Mouse (Mus musculus): ENCODE data around the gene Ubac1. TPM values are rescaled to one million over a fixed set of nuclear protein-coding genes. Genes with fewer than 3 reads are reported as not detected.

Ubac1 gene
- total RNA-seq, 2 experiments from 2014 or later = 53.9 to 58.0 TPM

DNA sequence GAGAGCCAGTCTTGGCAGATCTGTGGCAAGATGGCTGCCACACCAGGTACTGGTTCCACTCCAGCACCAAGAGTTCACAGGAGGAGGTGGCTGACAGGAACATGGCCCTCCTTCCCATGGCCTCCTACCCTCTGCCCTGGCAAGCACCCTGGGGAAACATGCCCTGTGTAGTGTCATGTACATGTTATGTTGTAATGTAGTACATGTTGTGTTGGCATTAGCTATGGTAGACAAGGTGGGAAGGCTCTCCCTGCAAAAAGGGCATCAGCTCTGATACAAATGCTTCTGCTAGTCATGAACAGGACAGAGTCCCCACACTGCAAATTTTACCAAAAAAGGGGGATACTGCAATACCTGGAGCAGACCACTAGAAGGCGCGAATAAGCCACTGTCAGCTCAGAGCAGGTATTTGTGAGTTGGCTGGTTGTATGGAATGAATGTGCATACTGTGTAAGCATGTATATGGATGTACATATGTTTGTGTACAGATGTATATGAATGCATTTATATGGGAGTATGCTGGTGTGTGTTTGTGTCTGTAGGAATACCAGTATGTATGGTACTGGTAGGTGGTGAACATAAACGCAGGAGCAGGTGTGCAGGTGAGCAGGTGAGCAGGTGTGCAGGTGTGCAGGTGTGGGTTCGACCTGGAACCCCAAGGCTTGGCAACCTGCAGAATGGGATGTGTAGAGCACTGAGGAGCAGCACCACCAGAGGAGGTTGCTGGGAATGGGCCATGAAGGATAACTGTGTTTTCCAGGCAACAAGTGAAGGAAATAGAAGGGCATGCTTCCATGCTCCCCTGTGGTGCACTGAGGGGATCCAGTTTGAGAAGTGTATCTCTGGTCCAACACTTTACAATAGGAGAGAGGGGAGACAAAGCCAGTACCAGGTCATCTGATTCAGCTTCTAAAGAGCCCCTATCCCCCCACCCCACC lies 2.9 kb upstream of the Ubac1 start:
- peak in 1 of 2 experiments; percentile 66 for DNase-seq (ENCODE audit: low spot score in 2 of 2)

DNA sequence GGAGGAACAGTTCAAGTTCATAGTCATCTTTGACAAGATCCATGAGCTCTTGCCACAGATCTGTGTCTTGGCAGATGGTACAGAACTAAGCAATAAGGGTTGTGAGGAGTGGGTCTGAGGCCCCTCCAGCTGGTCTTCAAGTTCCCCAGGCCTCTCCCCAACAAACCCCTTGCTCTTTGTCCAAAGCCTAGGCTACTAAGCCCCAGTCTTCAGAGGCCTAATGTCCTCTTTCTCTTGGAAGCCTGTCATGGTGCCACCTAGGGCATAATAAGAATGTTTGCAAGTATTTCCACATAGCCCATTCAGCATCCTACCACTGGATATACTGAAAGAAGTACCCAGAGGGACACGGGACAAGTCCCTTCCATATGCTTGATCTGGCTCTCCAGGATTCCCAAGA lies 1.1 kb upstream of the Ubac1 start:
- no peak for DNase-seq (ENCODE audit: low spot score in 2 of 2)

DNA sequence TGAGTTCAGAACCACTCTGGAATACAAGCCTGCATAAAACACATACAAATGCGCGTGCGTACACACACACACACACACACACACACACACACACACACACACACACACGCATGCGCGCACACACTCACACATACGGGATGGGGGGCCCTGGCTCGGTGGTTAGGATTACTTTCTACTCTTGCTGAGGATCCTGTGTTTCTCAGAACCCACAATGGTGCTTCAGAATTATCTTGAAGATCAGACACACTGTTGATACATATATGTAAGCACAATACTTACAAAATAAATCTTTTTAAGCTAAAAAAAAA lies 665 bp upstream of the Ubac1 start:
- no peak for DNase-seq (ENCODE audit: low spot score in 2 of 2)

DNA sequence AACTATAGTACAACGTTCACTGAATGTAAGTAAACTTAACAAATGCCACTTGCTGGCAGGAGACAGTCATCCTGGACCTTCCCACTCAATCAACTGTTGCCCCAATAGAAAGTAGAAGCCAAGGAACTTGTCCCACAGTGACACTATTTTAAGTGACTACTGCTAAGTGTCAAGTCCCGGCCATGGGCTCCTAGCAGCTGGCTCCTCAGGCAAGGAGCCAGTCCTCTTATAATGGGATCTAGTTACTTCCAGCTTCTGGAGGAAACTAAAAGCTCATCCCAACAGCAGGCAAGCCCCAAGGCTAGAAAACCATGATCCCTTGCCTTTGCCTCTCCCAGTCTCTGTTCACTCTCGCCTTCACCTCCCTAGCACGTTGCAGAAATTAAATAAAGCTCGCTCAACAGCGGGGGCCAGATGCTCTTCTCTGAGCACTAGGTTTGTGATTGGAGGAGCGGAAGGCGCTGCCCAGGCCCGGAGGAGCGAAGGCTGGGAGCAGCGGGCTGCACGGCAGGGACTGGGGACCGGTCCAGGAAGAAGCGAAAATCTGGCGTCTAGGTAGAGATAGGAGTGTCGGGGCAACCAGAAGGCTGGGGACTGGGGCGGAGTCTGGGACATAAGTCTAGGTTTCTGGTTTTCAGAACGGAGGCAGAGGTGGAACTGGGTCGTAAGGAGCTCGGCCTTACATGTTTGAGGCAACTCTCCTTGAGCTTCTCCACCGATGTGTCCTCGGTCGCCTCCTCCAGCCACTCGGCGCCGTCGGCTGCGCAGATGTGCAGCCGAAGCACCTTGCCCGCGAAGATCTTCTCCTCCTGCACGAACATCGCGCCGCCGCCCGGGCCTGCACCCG lies 610 bp downstream of the Ubac1 start:
- DNase-seq (ENCODE audit: low spot score in 2 of 2) = peak; percentile 33 to 39

DNA sequence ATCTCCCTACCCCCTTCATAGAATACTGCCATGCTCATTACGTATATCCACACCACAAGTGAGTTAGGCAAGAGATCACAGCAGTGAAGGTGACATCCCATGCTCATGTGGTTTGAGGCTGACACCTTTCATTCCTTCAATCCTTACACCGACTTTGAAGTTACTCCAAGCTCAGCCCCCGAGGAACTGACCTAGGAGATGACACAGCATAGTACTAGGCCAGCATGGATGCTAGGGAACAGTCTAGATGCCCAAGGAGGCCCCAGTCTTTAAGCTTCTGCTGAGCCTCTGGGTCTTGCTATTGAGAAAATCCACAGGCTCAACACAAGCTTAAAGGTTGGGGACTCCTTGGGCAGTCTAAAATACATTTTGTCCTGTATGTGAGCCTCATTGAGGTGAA lies 1.6 kb downstream of the Ubac1 start:
- no peak for DNase-seq (ENCODE audit: low spot score in 2 of 2)

DNA sequence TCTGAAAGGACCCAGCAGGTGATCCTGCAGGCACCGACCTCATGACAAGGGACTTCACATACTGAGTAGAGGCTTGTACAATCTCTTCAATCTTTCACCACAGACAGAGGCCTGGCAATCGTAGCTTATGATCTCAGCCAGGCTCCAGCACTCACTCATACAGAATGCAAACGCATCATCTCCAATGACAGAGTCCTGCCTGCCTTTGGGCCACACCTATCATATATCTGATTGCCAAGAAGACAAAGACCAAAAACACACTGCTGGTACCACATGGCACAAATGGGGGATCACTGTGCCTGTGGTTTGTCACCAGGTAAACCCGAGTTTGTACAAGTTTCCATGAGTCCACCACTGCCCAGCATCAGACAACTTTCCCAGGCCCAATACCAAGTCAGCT lies 4.2 kb downstream of the Ubac1 start:
- DNase-seq (ENCODE audit: low spot score in 2 of 2) = no peak

DNA sequence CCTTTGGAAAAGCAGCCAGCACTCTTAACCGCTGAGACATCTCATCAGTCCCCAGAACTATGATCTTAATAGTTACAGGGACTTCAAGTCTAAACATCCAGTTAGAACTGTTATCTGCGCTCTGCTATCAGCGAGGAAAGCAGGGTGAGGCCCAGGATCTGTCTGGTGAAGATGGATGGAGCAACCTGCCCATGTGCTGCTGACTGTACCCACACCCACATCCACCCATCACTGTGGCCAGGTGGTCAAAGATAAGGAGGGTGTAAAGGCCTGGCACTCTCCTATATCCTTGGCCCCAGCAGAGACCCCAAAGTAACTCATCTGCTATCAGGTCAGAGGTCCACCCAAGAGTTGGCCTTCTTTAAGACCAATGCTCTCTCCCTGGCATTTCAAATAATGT lies 7.9 kb downstream of the Ubac1 start:
- no peak for DNase-seq (ENCODE audit: low spot score in 2 of 2)

DNA sequence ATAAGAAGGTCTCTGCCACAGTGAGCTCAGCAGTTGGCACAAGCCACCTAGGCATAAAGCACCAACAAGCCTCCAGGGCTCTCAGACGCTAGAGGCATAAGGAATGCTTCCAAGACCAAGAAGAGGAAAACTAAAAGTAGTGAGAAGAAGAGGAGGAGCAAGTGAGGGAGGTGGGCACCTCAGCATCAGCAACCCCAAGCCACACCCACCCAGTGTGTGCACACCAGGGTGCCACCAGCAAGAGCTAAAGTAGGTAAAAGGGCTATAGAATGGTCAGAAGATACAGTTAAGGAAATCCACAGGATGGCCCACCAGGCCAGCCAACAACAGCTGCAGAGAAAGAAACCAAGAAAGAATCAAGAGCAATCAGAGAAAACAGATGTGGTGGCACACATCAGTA lies 10.1 kb downstream of the Ubac1 start:
- DNase-seq (ENCODE audit: low spot score in 2 of 2) = no peak

DNA sequence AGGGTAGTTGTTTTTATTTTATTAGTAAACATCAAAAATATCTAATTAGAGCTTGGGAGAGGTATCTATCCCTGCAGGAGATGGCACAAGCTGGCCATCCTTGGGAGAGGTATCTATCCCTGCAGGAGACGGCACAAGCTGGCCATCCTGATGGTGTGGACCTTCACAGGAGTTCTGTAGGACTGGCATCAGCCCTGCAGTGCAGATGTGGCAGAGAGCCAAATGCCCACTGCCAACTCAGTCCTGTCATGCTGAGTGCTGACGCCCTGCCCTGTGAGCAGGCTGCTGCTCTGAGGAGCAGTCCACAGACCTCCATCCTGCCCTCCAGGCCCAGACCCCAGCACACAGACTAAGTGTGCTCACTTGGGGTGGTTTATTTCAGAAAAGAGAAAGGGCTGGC lies 19.5 kb downstream of the Ubac1 start:
- DNase-seq (ENCODE audit: low spot score in 2 of 2) = no peak

DNA sequence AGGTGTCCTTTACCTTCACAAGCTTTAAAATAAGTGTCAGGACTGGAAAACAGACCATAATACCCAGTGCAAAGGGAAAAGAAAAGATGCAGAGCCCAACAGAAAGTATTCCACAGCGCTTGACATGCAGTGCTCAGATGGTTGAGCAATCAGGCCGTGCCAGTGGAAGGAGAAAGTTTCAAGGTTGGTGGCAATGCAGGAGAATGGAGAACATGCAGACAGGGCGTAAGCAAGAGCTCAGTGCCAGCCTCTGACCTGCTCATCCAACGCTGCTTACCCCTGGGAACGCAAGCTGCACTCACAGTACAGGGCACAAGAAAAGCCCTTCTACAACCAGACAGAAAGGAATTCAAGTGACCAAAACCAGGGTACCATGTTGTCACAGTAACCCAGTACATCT lies 20.4 kb downstream of the Ubac1 start:
- no peak for DNase-seq (ENCODE audit: low spot score in 2 of 2)

DNA sequence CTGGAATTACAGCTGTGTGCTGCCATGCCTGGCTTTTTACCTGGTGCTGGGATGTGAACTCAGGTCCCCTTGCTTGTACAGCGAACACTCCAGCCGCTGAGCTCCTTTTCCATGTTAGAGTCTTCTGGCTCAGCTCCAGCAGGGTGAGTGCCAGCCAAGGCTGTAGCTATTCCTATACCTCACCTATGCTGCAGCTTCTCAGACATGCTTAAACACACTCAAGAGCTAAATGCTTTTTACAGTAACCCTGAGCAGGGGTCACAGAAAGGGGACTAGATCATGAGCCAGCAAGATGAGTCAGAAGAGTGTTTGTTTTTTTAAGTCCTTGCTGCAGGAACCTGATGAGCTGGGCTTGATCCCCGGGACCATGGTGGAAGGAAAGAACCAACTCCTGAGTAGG lies 23.8 kb downstream of the Ubac1 start:
- DNase-seq (ENCODE audit: low spot score in 2 of 2) = no peak

DNA sequence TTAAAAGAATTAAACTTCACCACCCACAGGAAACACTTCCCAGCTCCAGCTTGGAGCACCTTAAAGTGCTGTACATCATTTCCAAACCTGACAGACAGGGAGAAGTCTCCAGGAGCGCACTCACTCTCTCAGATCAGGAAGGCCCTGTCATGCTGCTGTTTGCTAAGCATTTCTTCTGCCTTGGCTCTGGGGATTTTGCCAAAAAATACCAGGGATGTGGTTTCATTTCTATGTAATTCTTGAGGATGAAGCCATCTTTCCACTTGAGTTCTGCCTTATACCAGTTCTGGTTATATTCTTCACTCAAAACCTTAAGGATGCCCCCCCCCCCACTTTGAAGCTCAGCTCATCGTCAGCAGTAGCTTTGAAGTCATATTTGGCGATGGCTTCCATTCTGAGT lies 26.8 kb downstream of the Ubac1 start:
- DNase-seq (ENCODE audit: low spot score in 2 of 2) = no peak

DNA sequence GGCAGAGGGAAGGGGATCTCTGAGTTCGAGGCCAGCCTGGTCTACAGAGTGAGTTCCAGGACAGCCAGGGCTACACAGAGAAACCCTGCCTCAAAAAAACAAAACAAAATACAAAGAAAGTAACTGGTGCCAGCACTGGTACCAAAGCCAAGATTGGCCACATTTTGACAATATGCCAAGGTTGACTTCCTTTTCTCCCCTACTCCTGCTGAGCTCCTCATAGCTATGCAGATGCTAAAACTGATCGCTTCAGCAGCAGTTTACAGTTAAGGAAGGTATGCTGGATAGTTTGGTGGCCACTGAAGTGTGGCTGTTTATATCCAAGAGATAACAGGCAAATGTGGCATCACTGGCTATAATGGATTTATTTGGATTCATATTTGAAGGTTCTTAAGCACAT lies 29.3 kb downstream of the Ubac1 start:
- DNase-seq (ENCODE audit: low spot score in 2 of 2) = no peak

DNA sequence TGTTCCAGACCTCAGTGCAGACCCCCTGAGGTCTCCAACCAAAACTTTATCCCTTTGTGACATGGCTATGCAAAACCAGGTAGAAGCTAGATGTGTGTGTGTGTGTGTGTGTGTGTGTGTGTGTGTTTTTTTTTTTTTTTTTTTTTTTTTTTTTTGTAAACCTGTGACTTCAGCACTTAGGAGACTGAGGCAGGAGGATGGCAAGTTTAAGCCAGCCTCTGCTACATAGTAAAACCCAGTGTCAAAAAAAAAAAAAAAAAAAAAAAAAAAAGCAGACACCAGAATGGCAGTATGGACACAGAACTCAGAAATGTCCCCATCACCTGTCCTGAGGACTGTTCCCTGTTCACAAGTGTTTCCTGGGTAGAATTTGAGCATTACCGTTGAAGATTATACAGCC lies 31.9 kb downstream of the Ubac1 start:
- DNase-seq (ENCODE audit: low spot score in 2 of 2) = no peak

DNA sequence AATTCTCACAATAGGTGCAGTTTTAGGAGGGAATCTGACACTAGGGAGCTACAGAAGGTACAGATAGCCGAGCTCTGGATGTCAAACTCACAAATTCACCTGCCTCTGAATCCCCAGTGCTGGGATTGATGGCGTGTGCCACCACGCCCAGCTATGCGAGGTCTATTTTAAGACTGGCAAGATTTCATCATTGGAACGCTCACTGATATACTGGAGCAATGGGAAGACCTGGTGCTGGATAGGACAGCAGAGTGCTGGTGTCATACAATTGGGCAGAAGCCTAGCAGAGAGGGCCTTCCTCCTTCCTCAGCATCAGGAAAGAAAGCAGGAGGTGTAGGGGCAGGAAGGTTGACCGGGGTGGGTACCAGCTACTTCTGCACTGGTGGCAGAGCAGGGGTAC lies 33.7 kb downstream of the Ubac1 start:
- no peak for DNase-seq (ENCODE audit: low spot score in 2 of 2)

DNA sequence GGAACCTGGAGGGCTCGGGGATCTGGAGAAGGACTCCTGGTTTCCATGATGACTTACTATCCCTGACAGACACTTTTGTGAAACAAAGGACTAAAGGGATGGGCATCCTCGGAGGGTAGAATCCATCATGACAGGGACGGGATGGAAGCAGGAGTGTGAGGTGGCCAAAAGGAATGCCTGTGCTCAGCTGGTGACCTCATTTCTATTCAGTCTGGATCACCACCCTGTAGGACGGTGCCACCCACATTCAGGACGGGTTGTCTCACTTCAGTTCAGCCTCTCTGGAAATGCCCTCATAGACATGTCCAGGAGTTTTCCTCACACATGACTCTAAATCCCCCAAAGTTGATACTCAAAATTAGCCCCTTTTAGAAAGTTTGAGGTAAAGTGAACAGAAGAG lies 34.9 kb downstream of the Ubac1 start:
- DNase-seq (ENCODE audit: low spot score in 2 of 2) = no peak

DNA sequence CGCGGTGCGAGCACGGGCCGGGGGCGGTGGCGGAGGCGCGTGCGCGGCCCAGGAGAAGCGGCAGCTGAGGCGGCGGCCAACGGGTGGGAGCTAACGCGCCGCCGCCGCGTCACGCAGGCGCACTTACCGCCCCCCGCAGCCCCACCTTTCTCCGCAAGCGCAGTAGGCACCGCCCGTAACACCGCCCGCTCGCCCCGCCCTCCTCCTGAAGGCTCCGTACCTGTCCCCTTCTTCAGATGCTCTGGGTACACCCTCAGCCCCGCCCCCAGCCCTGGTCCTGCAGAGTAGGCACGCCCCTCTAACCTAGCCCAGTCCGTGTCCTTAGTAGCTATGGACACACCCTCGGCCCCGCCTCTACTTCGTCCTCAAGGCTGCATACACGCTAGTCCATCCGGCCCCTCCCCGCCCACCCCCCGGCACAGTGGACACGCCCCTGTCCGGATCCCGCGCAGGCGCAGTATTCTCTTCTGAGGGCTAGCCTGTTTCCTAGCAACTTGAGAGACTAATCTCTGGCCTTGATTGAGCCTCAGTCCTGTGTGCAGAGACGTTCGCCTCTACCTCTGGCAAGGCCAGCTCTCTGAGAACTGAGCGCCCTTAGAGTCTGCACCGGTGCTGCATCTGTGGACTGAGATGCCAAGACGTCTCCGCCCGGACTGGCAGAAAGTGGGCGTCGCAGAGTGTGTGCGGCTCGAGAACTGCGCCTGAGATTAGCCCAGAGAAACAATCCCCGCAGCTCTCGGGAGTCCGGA lies 38.2 kb downstream of the Ubac1 start, which contains the start of gene Camsap1:
Camsap1 (minus strand) TSS at position 124 of the 749 bp plus-strand sequence.
- peak; percentile 98 to 99 for DNase-seq (ENCODE audit: low spot score in 2 of 2)

DNA sequence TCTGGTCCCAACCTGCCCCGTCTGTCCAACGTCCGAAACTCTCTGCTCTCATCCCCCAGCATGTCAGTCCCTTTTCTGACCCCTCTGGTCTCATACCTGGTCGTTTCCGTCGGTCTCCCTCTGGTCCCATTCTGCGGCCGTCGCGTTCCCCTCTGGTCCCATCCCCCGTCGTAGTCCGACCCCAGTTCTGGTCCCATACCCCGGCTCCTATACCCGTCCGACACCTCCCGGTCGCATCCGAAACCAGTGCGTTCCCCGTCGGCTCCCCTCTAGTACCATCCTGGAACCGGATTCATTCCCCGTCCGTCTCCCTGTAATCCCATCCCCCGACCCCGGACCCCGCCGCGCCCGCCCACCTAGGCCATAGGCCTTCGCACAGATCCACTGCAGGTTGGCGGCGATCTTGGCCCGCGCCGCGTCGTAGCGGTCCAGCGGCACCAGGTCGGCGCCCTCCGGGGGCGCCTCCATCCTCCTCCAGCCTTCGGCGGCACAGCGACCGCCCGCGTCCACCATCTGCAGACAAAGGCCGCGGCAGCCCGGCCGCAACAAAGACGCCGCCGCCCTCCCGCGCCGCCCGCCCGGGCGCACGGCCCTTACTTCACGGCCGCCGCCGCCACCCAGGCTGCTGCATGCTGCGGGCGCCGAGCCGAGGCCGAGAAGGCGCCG lies 39.0 kb downstream of the Ubac1 start:
- peak in 1 of 2 experiments; percentile 23 for DNase-seq (ENCODE audit: low spot score in 2 of 2)

DNA sequence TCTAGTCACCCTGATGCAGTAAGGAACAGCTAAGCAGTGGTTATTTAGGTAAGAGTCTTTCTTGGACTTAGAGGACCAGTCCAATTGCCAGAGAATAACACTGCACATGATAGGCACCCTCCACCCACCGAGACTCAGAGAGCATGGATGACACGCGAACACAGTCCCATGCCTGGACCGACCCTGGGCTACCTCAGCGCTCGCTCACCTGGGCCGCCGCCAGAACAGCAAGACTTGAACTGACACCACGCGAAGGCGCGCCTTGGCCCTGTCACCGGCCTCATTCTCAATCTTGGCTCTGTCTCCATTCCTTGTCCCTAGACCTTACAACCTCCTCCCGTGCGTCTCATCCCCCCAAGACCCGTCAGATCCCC lies 39.5 kb downstream of the Ubac1 start:
- peak in 1 of 2 experiments; percentile 30 for DNase-seq (ENCODE audit: low spot score in 2 of 2)

DNA sequence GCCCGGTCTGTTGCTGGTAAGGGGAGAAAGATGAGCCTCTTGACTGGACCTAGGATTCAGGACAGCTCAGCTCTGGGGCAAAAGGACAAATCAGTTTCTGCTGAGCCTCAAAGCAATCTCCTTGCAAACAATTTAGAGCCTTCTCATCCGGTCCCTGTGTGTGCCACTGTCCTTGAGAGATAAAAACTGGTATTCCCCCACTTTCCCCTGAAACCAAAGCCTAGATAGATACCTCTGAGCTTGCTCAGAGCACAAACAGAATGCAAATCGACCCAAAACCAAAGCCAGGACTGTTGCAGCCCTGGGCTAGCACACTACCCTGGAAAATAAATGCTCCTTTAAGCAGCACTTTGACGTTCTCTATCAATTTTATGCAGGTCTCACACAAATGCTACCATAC lies 42.5 kb downstream of the Ubac1 start:
- DNase-seq (ENCODE audit: low spot score in 2 of 2) = no peak

DNA sequence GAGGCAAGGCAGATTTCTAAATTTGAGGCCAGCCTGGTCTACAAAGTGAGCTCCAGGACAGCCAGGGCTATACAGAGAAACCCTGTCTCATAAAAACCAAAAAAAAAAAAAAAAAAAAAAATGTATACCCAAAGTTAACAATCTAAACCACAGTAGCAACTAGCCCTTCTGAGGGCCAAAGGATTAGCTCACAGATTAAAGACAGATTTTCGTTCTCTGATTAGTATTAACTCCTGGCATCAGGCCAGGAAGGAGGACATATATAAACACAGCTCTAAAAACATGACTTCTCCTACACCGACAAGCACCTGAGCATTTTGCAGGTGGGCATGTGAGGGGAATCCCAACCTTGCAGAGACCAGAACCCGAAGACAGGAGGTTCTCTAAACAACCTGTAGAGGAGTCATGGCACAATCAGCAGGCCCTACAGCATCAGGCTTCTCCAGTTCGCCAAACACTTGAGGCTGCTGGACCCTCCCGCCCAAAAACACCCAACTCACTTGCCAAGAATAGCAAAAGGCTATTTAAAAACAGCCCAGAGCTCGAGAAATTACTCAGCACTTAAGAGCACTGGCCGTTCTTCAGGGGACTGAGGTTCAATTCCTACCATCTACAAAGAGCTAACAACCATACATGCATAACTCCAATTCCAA lies 43.8 kb downstream of the Ubac1 start:
- no peak for DNase-seq (ENCODE audit: low spot score in 2 of 2)

Measured in layer of hippocampus, adult 18-20 months (tissue).